Mouse (Mus musculus) midbrain, embryonic 10.5 days (tissue): ENCODE measurements around the gene Abca4. TPM values are rescaled to one million over a fixed set of nuclear protein-coding genes. Genes with fewer than 3 reads are reported as not detected.

Experiments used
- DNase-seq: peaks from one replicate; pipeline ENCODE4 v3.0.0-alpha.2; 2017; ENCODE audit warnings: low spot score
- H3K27ac ChIP-seq: fragments of 300-500 bp; sonication (generic); replicated peaks from 2 replicates; pipeline ENCODE4 v1.5.1; 2016; ENCODE audit warnings: mild to moderate bottlenecking
- H3K27me3 ChIP-seq: fragments of 300-500 bp; sonication (generic); 2 replicates; pipeline ENCODE4 v1.6.1; 2016; ENCODE audit warnings: low read depth, mild to moderate bottlenecking; ENCODE audit not compliant: poor library complexity, severe bottlenecking
- H3K36me3 ChIP-seq: fragments of 300-500 bp; sonication (generic); 2 replicates; pipeline ENCODE4 v1.6.1; 2016; ENCODE audit warnings: mild to moderate bottlenecking, moderate library complexity
- H3K4me1 ChIP-seq: fragments of 300-500 bp; sonication (generic); 2 replicates; pipeline ENCODE4 v1.6.1; 2016
- H3K4me3 ChIP-seq: fragments of 300-500 bp; sonication (generic); 2 replicates; pipeline ENCODE4 v1.5.1; 2016; ENCODE audit warnings: mild to moderate bottlenecking, moderate library complexity
- H3K9me3 ChIP-seq: fragments of 300-500 bp; sonication (generic); replicated peaks from 2 replicates; pipeline ENCODE4 v1.6.1; 2016; ENCODE audit warnings: mild to moderate bottlenecking
- WGBS: fragments of 180-500 bp; shearing (Covaris S2); methylation state at CpG from one replicate; pipeline ENCODE4 v1.1.7; 2016; 5-methylcytosine and 5-hydroxymethylcytosine counted together
- polyA plus RNA-seq: library from polyadenylated mRNA; unstranded; fragments of >200 nt; fragmentation: Nextera tagmentation; extraction: Ambion mirVana; gene quantifications from 2 replicates; pipeline ENCODE4 v1.2.1, GENCODE M21; 2016

The Abca4 gene
- polyA plus RNA-seq, 1 experiment from 2014 or later = 2.6 TPM

GRCm38 (mm10) chr3:122033248-122033837 is 10.9 kb upstream of the Abca4 start:
- no peak overlapping the region for H3K27ac ChIP-seq
- no peak for DNase-seq
- 0 out of 2 replicates have a peak, but pooled peaks cover 3% of the 10 kb centered on the region for H3K9me3 ChIP-seq
- H3K36me3 ChIP-seq = no peaks in the 10 kb centered on the region
- peaks cover 14% of the 10 kb centered on the region for H3K27me3 ChIP-seq
- H3K4me3 ChIP-seq = no peak overlapping the region
- WGBS = 83% methylated on average over 9 of the region's 9 CpGs
- H3K4me1 ChIP-seq = peaks cover 4% of the 10 kb centered on the region; the same call in 1 of the 2 replicates

GRCm38 (mm10) chr3:122034240-122034639 is 10.0 kb upstream of the Abca4 start:
- H3K36me3 ChIP-seq = no peaks in the 10 kb centered on the region
- WGBS = 89% methylated on average over 5 of the region's 5 CpGs
- no peak overlapping the region for H3K4me3 ChIP-seq
- H3K27ac ChIP-seq = no peak overlapping the region
- H3K9me3 ChIP-seq = 0 out of 2 replicates have a peak, but pooled peaks cover 3% of the 10 kb centered on the region
- peaks cover 4% of the 10 kb centered on the region; the same call in 1 of the 2 replicates for H3K4me1 ChIP-seq
- H3K27me3 ChIP-seq = peaks cover 15% of the 10 kb centered on the region
- no peak for DNase-seq

- Histone ChIP-seq H3K27ac (no peak overlapping the region), H3K9me3 (0 out of 2 replicates have a peak, but pooled peaks cover 3% of the 10 kb centered on the region), H3K36me3 (no peaks in the 10 kb centered on the region), H3K27me3 (peaks cover 24% of the 10 kb centered on the region), H3K4me3 (no peak overlapping the region), H3K4me1 (peaks cover 4% of the 10 kb centered on the region; the same call in 1 of the 2 replicates)
- DNase-seq = no peak
- WGBS = 64% methylated on average over 3 of the region's 3 CpGs
These were observed 9.2 kb upstream of the Abca4 start for GRCm38 (mm10) chr3:122035092-122035491.

- Histone ChIP-seq H3K4me1 (peaks cover 30% of the 10 kb centered on the region), H3K36me3 (no peaks in the 10 kb centered on the region), H3K27me3 (peaks cover 69% of the 10 kb centered on the region), H3K4me3 (no peak overlapping the region), H3K9me3 (0 out of 2 replicates have a peak, but pooled peaks cover 3% of the 10 kb centered on the region), H3K27ac (no peak overlapping the region)
- no peak for DNase-seq
- 79% methylated on average over 6 of the region's 6 CpGs for WGBS
These were observed 3.7 kb upstream of the Abca4 start for GRCm38 (mm10) chr3:122040522-122040921.

- H3K27ac ChIP-seq = no peak overlapping the region
- DNase-seq = no peak
- 0 out of 2 replicates have a peak overlapping the region, but pooled peaks have one; percentile 46 for H3K4me3 ChIP-seq
- peaks cover 90% of the 10 kb centered on the region for H3K27me3 ChIP-seq
- no peaks in the 10 kb centered on the region for H3K9me3 ChIP-seq
- H3K4me1 ChIP-seq = peaks cover 52% of the 10 kb centered on the region
- no peaks in the 10 kb centered on the region for H3K36me3 ChIP-seq
- WGBS = 14% methylated on average over 8 of the region's 8 CpGs
These were observed 1.1 kb upstream of the Abca4 start for GRCm38 (mm10) chr3:122043102-122043501.

- Histone ChIP-seq H3K27me3 (peaks cover 95% of the 10 kb centered on the region), H3K27ac (no peak overlapping the region), H3K9me3 (no peaks in the 10 kb centered on the region), H3K36me3 (no peaks in the 10 kb centered on the region), H3K4me3 (peak overlapping the region; percentile 20; the same call in 1 of the 2 replicates), H3K4me1 (peaks cover 65% of the 10 kb centered on the region)
- DNase-seq = no peak
- 15% methylated on average over 10 of the region's 10 CpGs for WGBS
These were observed 2.0 kb downstream of the Abca4 start for GRCm38 (mm10) chr3:122046187-122046620.

GRCm38 (mm10) chr3:122047402-122047801 is 3.2 kb downstream of the Abca4 start:
- 45% methylated on average over 7 of the region's 7 CpGs for WGBS
- Histone ChIP-seq H3K4me3 (no peak overlapping the region), H3K36me3 (no peaks in the 10 kb centered on the region), H3K27ac (no peak overlapping the region), H3K27me3 (peaks cover 91% of the 10 kb centered on the region), H3K9me3 (no peaks in the 10 kb centered on the region), H3K4me1 (peaks cover 65% of the 10 kb centered on the region)
- no peak for DNase-seq

- no peaks in the 10 kb centered on the region for H3K36me3 ChIP-seq
- H3K27ac ChIP-seq = no peak overlapping the region
- H3K4me1 ChIP-seq = peaks cover 57% of the 10 kb centered on the region
- 0 out of 2 replicates have a peak overlapping the region, but pooled peaks have one; percentile 20 for H3K4me3 ChIP-seq
- H3K27me3 ChIP-seq = peaks cover 85% of the 10 kb centered on the region
- no peaks in the 10 kb centered on the region for H3K9me3 ChIP-seq
- WGBS = 18% methylated on average over 17 of the region's 17 CpGs
- peak; percentile 58 for DNase-seq
These were observed 3.9 kb downstream of the Abca4 start for GRCm38 (mm10) chr3:122047921-122048861.

GRCm38 (mm10) chr3:122049158-122049557 is 4.9 kb downstream of the Abca4 start:
- Histone ChIP-seq H3K4me3 (no peak overlapping the region), H3K27me3 (peaks cover 81% of the 10 kb centered on the region), H3K27ac (no peak overlapping the region), H3K9me3 (no peaks in the 10 kb centered on the region), H3K4me1 (peaks cover 52% of the 10 kb centered on the region), H3K36me3 (no peaks in the 10 kb centered on the region)
- DNase-seq = no peak
- WGBS = 50% methylated on average over 6 of the region's 6 CpGs

- no peaks in the 10 kb centered on the region for H3K36me3 ChIP-seq
- WGBS = 60% methylated on average over 9 of the region's 9 CpGs
- H3K27ac ChIP-seq = no peak overlapping the region
- no peaks in the 10 kb centered on the region for H3K9me3 ChIP-seq
- H3K27me3 ChIP-seq = peaks cover 40% of the 10 kb centered on the region; the same call in 1 of the 2 replicates
- no peak for DNase-seq
- peaks cover 18% of the 10 kb centered on the region for H3K4me1 ChIP-seq
- no peak overlapping the region for H3K4me3 ChIP-seq
These were observed 14.4 kb downstream of the Abca4 start for GRCm38 (mm10) chr3:122058439-122059198.

- WGBS = 91% methylated on average over 10 of the region's 10 CpGs
- Histone ChIP-seq H3K27ac (no peak overlapping the region), H3K4me3 (no peak overlapping the region), H3K36me3 (no peaks in the 10 kb centered on the region), H3K27me3 (peaks cover 20% of the 10 kb centered on the region; the same call in 1 of the 2 replicates), H3K4me1 (no peaks in the 10 kb centered on the region), H3K9me3 (no peaks in the 10 kb centered on the region)
- no peak for DNase-seq
These were observed 18.3 kb downstream of the Abca4 start for GRCm38 (mm10) chr3:122062586-122062985.
